Mouse (Mus musculus) hindbrain, embryonic 16.5 days (tissue): ENCODE results near the gene Cwc25. TPM values are rescaled to one million over a fixed set of nuclear protein-coding genes. Genes with fewer than 3 reads are reported as not detected.

Source experiments
- ATAC-seq: fragments of 200-750 bp; cut with Nextera tagmentation; 2 replicates; pipeline ENCODE4 v1.8.0; 2017; ENCODE audit warnings: moderate TSS enrichment, moderate library complexity
- H3K27ac ChIP-seq: fragments of 300-500 bp; sonication (generic); 2 replicates; pipeline ENCODE4 v1.5.1; 2014; ENCODE audit warnings: low read depth, mild to moderate bottlenecking, control low read depth, low read length, moderate library complexity
- H3K27me3 ChIP-seq: fragments of 300-500 bp; sonication (generic); replicated peaks from 2 replicates; pipeline ENCODE4 v1.6.1; 2014; ENCODE audit warnings: low read length; ENCODE audit not compliant: control insufficient read depth, insufficient read depth
- H3K36me3 ChIP-seq: fragments of 300-500 bp; sonication (generic); 2 replicates; pipeline ENCODE4 v1.6.1; 2014; ENCODE audit warnings: mild to moderate bottlenecking, low read length, moderate library complexity, mixed read lengths; ENCODE audit not compliant: control insufficient read depth, insufficient read depth
- H3K4me1 ChIP-seq: fragments of 300-500 bp; sonication (generic); 2 replicates; pipeline ENCODE4 v1.6.1; 2014; ENCODE audit warnings: low read depth, low read length; ENCODE audit not compliant: control insufficient read depth, insufficient read depth
- H3K4me2 ChIP-seq: fragments of 300-500 bp; sonication (generic); 2 replicates; pipeline ENCODE4 v1.6.1; 2014; ENCODE audit warnings: mild to moderate bottlenecking, low read length, control low read depth, moderate library complexity
- H3K4me3 ChIP-seq: fragments of 300-500 bp; sonication (generic); 2 replicates; pipeline ENCODE4 v1.5.1; 2014; ENCODE audit warnings: mild to moderate bottlenecking, low read length, control low read depth, moderate library complexity
- H3K9ac ChIP-seq: fragments of 300-500 bp; sonication (generic); 2 replicates; pipeline ENCODE4 v1.6.1; 2014; ENCODE audit warnings: low read depth, mild to moderate bottlenecking, control low read depth, low read length, moderate library complexity
- H3K9me3 ChIP-seq: fragments of 300-500 bp; sonication (generic); 2 replicates; pipeline ENCODE4 v1.6.1; 2014; ENCODE audit warnings: mild to moderate bottlenecking, low read length, moderate library complexity; ENCODE audit not compliant: control insufficient read depth
- WGBS: fragments of 180-500 bp; shearing (Covaris S2); extraction: QIAGEN DNeasy Blood & Tissue Kit; methylation state at CpG from one replicate; pipeline ENCODE4 v1.1.7; 2014; 5-methylcytosine and 5-hydroxymethylcytosine counted together
- polyA plus RNA-seq: library from polyadenylated mRNA; unstranded; fragments of >200 nt; fragmentation: Nextera tagmentation; extraction: Ambion mirVana; gene quantifications from 2 replicates; pipeline ENCODE4 v1.2.1, GENCODE M21; 2015

Gene Cwc25
- polyA plus RNA-seq, 1 experiment from 2014 or later, result 14.1 TPM

DNA sequence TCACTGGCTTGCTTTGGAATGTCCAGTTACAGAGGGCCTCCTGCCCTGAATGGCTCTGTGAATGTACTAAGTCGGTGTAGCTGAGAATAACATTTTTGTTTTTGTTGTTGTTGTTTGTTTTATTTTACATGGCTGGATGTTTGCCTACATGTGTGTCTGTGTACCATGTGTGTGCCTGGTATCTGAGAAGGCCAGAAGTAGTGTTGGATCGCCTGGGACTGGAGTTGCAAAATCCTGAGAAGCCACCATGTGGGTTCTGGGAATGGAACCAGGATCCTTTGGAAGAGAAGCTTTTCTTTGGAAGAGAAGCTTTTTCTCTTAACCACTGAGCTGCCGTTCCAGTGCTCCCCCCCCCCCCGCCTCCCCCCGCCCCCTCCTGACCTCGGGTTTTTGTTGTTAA is 36.1 kb upstream of the Cwc25 start:
- H3K9ac ChIP-seq, result no peak overlapping the region
- peak overlapping the region; percentile 81 for H3K4me2 ChIP-seq
- H3K36me3 ChIP-seq, result peaks cover 2% of the 10 kb centered on the region
- H3K9me3 ChIP-seq, result no peaks in the 10 kb centered on the region
- 39% methylated on average over 6 of the region's 6 CpGs for WGBS
- no peak overlapping the region for H3K27ac ChIP-seq
- no peaks in the 10 kb centered on the region for H3K27me3 ChIP-seq
- H3K4me1 ChIP-seq, result peaks cover 58% of the 10 kb centered on the region
- peak overlapping the region; percentile 61; the same call in 1 of the 2 replicates for H3K4me3 ChIP-seq
- ATAC-seq, result no peak

DNA sequence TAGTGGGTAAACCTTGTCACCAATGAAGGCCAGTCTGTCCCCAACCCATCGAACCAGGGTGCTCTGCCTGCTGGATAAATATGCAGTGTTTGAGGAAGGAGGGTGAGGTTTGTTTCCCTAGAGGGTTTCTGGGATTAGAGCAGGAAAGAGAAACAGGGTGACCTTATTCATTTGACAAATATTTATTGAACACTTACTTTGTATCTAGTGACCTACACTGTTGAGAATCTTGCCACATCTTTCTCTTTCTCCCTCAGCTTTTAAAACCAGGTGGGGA is 35.8 kb upstream of the Cwc25 start:
- ATAC-seq, result no peak
- Histone ChIP-seq H3K36me3 (no peaks in the 10 kb centered on the region), H3K4me3 (peak overlapping the region; percentile 61; the same call in 1 of the 2 replicates), H3K4me1 (peaks cover 56% of the 10 kb centered on the region), H3K27me3 (no peaks in the 10 kb centered on the region), H3K9ac (no peak overlapping the region), H3K4me2 (peak overlapping the region; percentile 81), H3K9me3 (no peaks in the 10 kb centered on the region), H3K27ac (no peak overlapping the region)
- 67% methylated on average over 1 of the region's 1 CpGs for WGBS

DNA sequence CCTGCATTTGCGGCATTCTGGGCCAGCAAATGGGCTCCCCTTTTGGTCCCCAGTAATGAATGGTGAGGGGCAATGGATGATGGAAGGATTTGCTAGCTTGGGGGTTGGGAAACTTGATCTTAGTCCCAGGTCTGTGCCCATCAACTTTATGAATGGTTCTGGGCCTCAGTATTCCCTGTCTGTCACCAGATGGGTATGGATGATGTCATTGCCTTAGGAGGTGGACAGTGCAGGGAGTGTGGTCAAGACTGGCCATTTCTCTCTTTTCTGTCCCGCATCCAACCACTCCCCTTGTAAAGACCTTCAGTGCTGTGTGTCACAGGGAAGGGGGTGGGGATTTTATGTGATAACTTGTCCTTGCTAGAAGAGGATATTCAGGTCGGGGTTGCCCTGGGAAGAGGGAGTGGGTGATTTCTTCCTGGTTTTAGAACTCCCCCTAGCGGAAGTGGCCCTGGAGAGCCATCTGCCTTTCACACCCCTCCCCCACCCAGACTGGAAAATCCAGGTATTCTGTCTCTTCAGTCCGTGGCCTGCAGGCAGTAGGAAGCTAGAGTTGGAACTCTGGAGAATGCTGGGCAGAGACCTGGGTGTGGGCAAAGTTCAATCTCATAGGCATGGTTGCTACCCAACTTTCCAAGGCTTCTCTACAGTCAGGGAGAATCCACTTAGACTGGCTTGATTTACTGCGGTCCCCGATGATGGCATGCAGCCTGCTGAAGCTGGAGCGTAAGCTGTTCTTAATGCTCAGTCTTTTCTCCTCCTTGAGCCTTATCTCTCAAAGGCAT is 35.2 kb upstream of the Cwc25 start:
- no peaks in the 10 kb centered on the region for H3K36me3 ChIP-seq
- H3K4me2 ChIP-seq, result peak overlapping the region; percentile 81
- ATAC-seq, result no peak
- peak overlapping the region; percentile 61 for H3K4me3 ChIP-seq
- 32% methylated on average over 8 of the region's 8 CpGs for WGBS
- H3K9me3 ChIP-seq, result no peaks in the 10 kb centered on the region
- H3K4me1 ChIP-seq, result peaks cover 51% of the 10 kb centered on the region
- no peaks in the 10 kb centered on the region for H3K27me3 ChIP-seq
- peak overlapping the region; percentile 96 for H3K27ac ChIP-seq
- peak overlapping the region; percentile 73 for H3K9ac ChIP-seq

DNA sequence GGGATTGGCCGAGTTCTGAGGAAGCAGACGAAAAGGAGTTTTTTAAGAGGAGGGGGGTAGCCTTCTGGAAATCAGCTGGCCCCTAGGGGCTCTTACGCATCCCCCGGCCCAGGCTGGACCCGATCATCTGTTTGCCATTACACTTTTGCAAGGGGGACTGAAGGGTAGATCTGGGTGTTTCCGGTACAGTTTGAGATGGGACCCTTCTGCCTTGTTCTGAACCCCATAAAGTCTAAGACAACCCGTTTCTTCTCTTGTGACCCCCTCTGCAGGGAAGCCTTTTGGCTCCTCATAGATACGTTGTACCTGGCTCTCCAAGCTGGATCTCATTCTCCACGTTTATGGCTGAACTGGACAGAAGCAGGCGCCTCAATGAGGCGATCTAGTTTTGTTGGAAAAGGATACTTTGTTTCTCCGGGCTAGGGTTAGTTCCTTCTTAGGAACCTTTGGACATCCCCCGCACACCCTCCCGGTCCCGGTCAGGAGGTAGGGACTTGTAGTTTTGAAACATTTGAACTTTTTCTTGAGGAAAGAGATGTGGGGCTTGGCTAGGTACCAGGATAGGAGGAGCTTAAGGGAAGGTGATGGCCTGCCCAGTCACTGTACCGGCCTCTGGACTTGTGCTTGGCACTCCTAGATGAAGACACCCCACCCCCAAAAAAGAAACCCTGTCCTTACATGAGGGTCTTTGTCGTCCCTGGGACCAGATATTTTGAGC is 34.5 kb upstream of the Cwc25 start:
- Histone ChIP-seq H3K4me3 (peak overlapping the region; percentile 61), H3K27ac (peak overlapping the region; percentile 96), H3K9me3 (no peaks in the 10 kb centered on the region), H3K4me1 (peaks cover 43% of the 10 kb centered on the region), H3K9ac (peak overlapping the region; percentile 73), H3K27me3 (no peaks in the 10 kb centered on the region), H3K4me2 (peak overlapping the region; percentile 81), H3K36me3 (no peaks in the 10 kb centered on the region)
- 7% methylated on average over 17 of the region's 17 CpGs for WGBS
- no peak for ATAC-seq

DNA sequence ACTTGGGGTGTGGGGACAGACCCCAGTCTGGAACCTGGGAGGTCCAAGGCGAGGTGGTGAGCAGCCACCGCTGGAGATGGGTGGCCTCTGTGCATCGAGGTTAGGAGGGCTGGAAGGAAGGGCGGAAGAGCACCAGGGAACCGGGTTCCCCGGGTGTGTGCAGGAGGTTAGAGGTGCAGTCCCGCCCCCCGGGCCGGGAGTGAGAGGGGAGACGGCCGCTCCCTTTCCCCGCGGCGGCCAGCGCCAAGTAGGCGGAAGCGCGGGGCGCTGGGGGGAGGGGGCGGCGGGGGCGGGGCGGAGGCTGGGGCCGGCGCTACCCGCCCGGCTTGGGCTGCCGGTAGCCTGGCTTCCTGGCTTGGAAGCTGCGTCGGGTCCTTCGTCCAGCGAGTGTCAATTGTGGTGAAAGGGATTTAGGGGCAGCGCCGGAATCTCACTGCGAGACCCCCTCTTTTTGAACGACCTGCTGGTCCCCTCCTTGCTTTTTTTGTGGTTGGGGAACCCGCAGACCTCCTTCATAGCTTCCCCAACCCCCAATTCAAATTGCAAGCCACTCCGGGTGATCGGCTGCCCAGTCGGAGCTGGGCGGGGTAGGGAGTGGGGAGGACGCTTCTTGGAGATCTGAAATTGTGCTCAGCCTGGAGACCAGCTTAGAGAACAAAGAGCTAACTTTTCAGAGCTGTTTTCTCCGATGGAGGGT is 33.8 kb upstream of the Cwc25 start:
- no peaks in the 10 kb centered on the region for H3K27me3 ChIP-seq
- no peaks in the 10 kb centered on the region for H3K36me3 ChIP-seq
- WGBS, result under 1% methylated on average over 17 of the region's 43 CpGs
- peak overlapping the region; percentile 96 for H3K27ac ChIP-seq
- H3K4me3 ChIP-seq, result peak overlapping the region; percentile 61
- peaks cover 36% of the 10 kb centered on the region for H3K4me1 ChIP-seq
- H3K9me3 ChIP-seq, result no peaks in the 10 kb centered on the region
- H3K4me2 ChIP-seq, result peak overlapping the region; percentile 81
- ATAC-seq, result peak; percentile 60
- H3K9ac ChIP-seq, result peak overlapping the region; percentile 73

DNA sequence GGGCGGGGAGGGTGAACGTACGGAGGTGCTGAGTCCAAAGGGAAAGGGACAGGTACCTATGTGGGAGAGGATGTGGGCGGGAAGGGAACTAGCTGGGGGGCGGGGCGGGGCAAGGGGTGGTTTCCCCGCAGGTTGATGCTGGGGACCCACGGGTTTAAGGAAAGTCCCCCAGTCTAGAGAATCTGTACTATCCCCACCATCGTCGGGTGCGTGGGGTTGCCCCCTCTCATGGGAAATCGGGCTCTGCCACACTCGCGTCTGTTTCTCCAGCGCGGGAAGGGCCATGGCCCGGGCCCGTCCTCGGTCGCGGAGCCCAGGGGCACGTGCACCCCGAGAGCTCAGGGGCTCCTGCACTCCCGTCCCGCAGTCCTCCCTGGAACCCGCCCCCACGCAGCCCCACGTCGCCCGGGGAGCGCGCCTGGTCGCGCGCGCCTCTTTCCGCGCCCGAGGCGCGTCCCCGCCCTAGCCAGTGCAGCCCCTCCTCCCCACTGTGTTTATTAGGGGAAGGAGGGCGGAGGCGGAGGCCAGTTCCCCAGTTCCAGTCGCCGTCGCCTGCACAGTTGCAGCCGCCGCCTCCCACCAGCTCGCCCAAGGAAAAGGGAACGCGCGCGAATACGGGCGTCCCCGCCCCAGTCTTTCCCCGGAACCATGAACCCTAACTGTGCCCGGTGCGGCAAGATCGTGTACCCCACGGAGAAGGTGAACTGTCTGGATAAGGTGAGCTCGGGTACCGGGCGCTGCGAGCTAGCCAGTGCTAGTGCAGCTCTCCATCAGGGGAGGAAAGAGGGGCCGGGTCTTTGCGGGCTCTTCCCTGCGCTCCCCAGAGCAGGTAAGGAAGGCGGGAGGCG is 33.0 kb upstream of the Cwc25 start:
- Histone ChIP-seq H3K4me3 (peak overlapping the region; percentile 61), H3K27me3 (no peaks in the 10 kb centered on the region), H3K4me1 (peaks cover 28% of the 10 kb centered on the region), H3K9ac (peak overlapping the region; percentile 73), H3K27ac (peak overlapping the region; percentile 96), H3K36me3 (no peaks in the 10 kb centered on the region), H3K4me2 (peak overlapping the region; percentile 81), H3K9me3 (no peaks in the 10 kb centered on the region)
- 0% methylated on average over 66 of the region's 71 CpGs for WGBS
- peak; percentile 84 for ATAC-seq

DNA sequence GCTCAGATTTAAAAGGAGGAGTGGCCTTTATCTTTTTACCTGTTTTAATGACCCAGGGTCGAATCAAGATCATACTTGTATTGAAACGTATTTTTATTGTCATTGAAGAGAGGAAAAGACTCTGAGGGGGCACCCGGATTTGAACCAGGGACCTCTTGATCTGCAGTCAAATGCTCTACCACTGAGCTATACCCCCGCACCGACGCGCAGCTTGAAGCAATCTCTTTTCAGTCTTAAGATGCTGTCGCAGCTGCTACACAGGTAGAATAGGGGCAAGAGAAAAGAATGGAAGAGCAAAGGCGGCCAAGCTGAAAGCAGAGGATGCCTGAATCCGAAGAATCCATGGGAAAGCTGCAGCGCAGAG is 32.4 kb upstream of the Cwc25 start, which contains the start of gene Lasp1:
Gene Lasp1, plus strand, starts transcription at position 219 of the 364 bp plus-strand sequence.
- peak; percentile 77 for ATAC-seq
- peaks cover 22% of the 10 kb centered on the region for H3K4me1 ChIP-seq
- no peaks in the 10 kb centered on the region for H3K27me3 ChIP-seq
- no peaks in the 10 kb centered on the region for H3K36me3 ChIP-seq
- under 1% methylated on average over 11 of the region's 11 CpGs for WGBS
- peak within 1 kb of the TSS; percentile 61 for H3K4me3 ChIP-seq
- H3K9me3 ChIP-seq, result no peaks in the 10 kb centered on the region
- peak within 1 kb of the TSS; percentile 73 for H3K9ac ChIP-seq
- peak within 1 kb of the TSS; percentile 81 for H3K4me2 ChIP-seq
- H3K27ac ChIP-seq, result peak within 1 kb of the TSS; percentile 96

DNA sequence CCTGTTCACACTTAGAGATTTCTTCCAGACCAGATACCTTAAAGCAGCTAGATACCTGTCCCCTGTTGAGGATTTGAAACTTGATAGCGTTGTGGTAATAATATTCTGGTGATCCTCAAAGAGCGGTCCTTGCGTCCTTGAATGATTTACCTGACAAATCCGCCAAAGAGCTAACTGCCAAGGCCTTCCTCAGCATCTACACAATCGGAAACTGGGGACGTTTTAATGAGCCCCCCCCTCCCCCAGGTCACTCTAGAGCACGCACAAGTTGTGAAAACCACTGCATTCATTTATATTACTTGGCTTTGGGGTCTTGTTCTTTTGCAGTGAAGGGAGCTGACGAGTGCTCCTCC is 31.7 kb upstream of the Cwc25 start:
- H3K4me3 ChIP-seq, result peak overlapping the region; percentile 61
- H3K4me1 ChIP-seq, result peaks cover 20% of the 10 kb centered on the region
- peak overlapping the region; percentile 81 for H3K4me2 ChIP-seq
- no peaks in the 10 kb centered on the region for H3K36me3 ChIP-seq
- ATAC-seq, result no peak
- WGBS, result 34% methylated on average over 8 of the region's 8 CpGs
- H3K9ac ChIP-seq, result no peak overlapping the region
- H3K9me3 ChIP-seq, result no peaks in the 10 kb centered on the region
- H3K27ac ChIP-seq, result peak overlapping the region; percentile 41
- H3K27me3 ChIP-seq, result no peaks in the 10 kb centered on the region
